Mouse (Mus musculus) spleen, postnatal 36 days (tissue): Measurements from ENCODE around the gene Bola2.
"Not testable (repeated sequence)": the region's sequence is repeated elsewhere in the genome, so short reads cannot be mapped to it uniquely, and the experiment has no call there.

Experiments used
- DNase-seq, 2 experiments: peaks; one replicate each; pipeline ENCODE4 v3.0.0; 2022; ENCODE audit warnings: low spot score in 2 of 2, mixed read lengths in 1 of 2

The Bola2 gene

GRCm38 (mm10) chr7:126695210-126695611 is at the start of gene Bola2:
Bola2 (plus strand) TSS chr7:126695401.
- DNase-seq = peak; percentile 80 to 85

GRCm38 (mm10) chr7:126645708-126646107 is 49.5 kb upstream of the Bola2 start:
- DNase-seq = no peak

- DNase-seq = no peak
These were observed 46.7 kb upstream of the Bola2 start for GRCm38 (mm10) chr7:126648486-126648885.

- peak; percentile 91 to 92 for DNase-seq
These were observed 45.8 kb upstream of the Bola2 start, which contains the start of gene Sgf29 for GRCm38 (mm10) chr7:126649231-126650051. Sgf29 (plus strand) TSS chr7:126649309.

GRCm38 (mm10) chr7:126650852-126651251 is 44.3 kb upstream of the Bola2 start:
- no peak for DNase-seq

- no peak for DNase-seq
These were observed 41.2 kb upstream of the Bola2 start for GRCm38 (mm10) chr7:126653991-126654390.

GRCm38 (mm10) chr7:126655695-126656094 is 39.5 kb upstream of the Bola2 start:
- DNase-seq = peak; percentile 58 to 64

GRCm38 (mm10) chr7:126657522-126657921 is 37.7 kb upstream of the Bola2 start:
- no peak for DNase-seq

- no peak for DNase-seq
These were observed 35.4 kb upstream of the Bola2 start for GRCm38 (mm10) chr7:126659771-126660170.

- DNase-seq = no peak
These were observed 31.6 kb upstream of the Bola2 start for GRCm38 (mm10) chr7:126663646-126664045.

- DNase-seq = no peak
These were observed 29.9 kb upstream of the Bola2 start for GRCm38 (mm10) chr7:126665269-126665668.

GRCm38 (mm10) chr7:126667495-126668090 is 27.6 kb upstream of the Bola2 start:
- no peak for DNase-seq

GRCm38 (mm10) chr7:126668452-126668851 is 26.7 kb upstream of the Bola2 start:
- DNase-seq = no peak

GRCm38 (mm10) chr7:126670152-126670551 is 25.0 kb upstream of the Bola2 start:
- DNase-seq = no peak

- no peak for DNase-seq
These were observed 23.1 kb upstream of the Bola2 start for GRCm38 (mm10) chr7:126672111-126672510.

- no peak for DNase-seq
These were observed 20.1 kb upstream of the Bola2 start for GRCm38 (mm10) chr7:126675104-126675503.

GRCm38 (mm10) chr7:126676207-126676606 is 19.0 kb upstream of the Bola2 start, which contains the start of gene Sult1a1:
Sult1a1 (minus strand) TSS chr7:126676432.
- no peak for DNase-seq

- no peak for DNase-seq
These were observed 18.5 kb upstream of the Bola2 start for GRCm38 (mm10) chr7:126676631-126677220.

GRCm38 (mm10) chr7:126678545-126679341 is 16.5 kb upstream of the Bola2 start:
- DNase-seq = no peak

GRCm38 (mm10) chr7:126679683-126680082 is 15.5 kb upstream of the Bola2 start:
- DNase-seq = no peak

GRCm38 (mm10) chr7:126681221-126681620 is 14.0 kb upstream of the Bola2 start:
- DNase-seq = no peak

GRCm38 (mm10) chr7:126688156-126688555 is 7.0 kb upstream of the Bola2 start:
- DNase-seq = not testable (repeated sequence)
